Mouse (Mus musculus) spleen, postnatal 4 days (tissue): Measurements from ENCODE around the gene Dnah5.
"Not testable (repeated sequence)": the region's sequence is repeated elsewhere in the genome, so short reads cannot be mapped to it uniquely, and the experiment has no call there.

ENCODE experiments used
- DNase-seq, 2 experiments: peaks; one replicate each; pipeline ENCODE4 v3.0.0; 2022; ENCODE audit warnings: low spot score in 2 of 2

Gene Dnah5

DNA sequence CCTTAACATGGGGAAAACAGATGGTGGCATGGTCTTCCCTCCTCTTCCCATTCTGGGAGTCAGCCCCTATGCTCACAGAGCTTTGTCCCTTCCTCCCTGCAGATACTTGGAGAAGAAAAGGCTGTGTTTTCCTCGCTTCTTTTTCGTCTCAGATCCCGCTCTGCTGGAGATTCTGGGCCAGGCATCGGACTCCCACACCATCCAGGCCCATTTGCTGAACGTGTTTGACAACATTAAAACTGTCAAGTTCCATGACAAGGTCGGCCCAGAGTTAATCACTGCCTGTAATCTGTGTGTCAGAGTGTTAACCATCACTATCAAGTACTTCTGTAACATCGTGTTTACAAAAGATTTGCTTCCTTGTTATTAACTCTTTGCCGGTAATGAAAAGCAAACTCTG is 103.6 kb downstream of the Dnah5 start:
- no peak for DNase-seq

DNA sequence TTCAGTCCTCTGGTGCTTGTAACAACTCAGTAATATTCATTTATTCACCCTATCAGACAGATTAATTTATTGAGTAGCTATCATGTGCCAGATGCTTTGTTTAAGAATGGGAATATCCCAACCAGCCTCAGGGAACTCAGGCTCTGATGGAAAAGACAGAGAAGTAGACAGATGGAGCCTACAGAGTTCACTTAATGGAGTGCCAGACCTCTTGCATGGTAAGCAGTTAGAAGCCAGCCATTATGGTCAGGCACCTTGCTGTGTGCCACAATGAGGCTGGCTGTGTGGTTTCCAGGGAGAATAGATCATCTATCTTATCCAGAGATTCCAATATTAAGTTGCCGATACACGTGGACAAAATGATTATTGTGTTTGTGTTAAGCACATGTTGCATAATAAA is 104.3 kb downstream of the Dnah5 start:
- DNase-seq = no peak

DNA sequence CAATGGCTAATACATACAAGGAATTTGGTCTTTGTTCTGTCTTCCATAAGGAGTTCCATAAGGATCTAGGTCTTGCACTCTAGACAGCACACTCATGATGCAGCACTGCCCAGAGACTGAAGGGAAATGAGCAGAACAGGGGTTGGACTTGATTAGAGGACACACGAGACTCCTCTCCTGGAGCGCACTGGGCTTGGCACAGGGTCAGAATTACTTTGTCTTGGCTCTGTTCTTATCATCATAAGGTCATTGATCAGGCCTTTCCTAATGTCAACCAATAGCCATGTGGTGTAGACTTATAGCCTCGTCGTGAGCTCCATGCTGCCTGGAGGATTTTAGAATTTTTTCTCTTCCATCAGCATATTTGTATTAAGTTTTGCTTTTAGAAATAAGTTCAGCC is 107.0 kb downstream of the Dnah5 start:
- DNase-seq = no peak

DNA sequence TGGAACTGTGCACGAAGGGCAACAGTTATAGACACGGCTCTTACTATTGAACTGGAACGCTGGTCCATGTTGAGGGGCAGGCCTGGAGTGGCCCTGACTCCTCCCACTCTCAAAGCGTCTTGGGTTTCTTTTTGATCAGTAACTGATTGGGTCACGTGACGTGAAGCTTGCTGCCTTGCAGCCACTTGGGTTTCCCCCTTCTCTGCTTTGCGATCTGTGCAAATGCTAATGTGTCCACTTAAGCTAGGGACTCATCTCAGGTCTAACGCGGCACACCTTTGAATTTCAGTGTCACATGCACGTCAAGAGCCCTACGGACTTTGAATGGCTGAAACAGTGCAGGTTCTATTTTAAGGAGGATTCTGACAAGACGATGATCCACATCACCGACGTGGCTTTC is 109.9 kb downstream of the Dnah5 start:
- DNase-seq = no peak

DNA sequence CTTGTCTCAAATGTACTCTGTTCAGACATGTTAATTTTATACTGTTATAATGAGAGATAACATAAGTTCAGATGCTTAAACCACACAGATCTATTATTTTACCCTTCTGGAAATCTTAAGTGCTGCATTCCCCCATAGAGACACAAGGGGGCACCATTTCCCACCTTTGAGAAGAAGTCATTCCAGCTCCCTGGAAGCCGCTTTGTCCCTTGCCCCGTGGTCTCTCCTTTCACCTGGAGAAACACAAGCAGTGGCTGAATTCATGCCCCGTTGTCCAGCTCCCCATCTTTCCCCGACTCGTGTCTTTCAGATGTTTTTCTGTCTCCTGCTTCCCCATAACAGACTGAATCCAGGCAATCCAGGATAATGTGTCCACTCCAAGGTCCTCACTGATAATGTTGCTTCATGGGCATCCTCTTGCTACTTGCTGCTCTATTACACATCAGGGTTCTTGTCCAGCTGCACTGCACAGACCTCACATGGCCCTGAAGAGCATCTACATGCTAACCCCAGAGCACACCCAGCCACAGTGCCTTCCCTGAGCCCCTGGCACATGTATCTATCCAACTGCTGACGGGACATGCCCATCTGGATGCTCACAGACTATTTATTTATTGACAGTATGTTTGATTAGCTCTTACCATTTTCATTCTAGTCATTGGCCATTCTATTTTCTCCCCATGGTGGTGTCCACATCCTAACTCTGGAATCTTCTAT is 112.4 kb downstream of the Dnah5 start:
- no peak for DNase-seq

DNA sequence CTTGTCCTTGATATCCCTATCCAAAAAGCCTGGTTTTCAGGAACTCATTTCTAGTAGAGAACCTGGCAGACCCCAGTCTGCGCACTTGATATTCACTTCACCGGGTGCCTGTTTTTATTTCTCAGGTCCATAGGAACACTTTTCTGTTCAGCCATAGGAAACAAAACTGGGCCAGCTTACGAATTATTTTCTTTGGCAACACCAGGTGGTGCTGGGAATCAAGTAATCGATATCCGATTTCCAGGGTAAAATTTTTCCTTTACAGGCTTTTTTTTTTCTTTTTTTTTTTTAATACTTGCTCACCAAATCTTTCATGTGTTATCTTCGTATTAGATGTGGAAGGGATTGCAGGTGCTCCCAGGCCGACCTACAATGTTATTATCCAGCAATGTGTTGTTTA is 119.0 kb downstream of the Dnah5 start:
- DNase-seq = peak in 1 of 2 experiments; percentile 34

DNA sequence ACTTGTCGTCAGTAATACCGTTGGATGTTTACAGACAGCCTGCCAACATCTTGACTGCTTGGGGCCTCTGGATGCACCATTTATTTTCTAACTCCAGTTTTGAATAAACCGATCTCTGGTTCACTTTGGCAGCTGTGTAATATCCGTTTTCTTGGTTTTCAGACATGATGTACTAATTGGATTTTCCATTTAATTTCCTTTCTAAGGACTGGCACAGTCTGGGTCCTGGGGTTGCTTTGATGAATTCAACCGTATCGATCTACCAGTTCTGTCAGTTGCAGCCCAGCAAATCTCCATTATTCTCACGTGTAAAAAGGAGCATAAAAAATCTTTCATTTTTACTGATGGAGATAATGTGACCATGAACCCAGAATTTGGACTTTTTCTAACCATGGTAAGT is 123.4 kb downstream of the Dnah5 start:
- no peak for DNase-seq

DNA sequence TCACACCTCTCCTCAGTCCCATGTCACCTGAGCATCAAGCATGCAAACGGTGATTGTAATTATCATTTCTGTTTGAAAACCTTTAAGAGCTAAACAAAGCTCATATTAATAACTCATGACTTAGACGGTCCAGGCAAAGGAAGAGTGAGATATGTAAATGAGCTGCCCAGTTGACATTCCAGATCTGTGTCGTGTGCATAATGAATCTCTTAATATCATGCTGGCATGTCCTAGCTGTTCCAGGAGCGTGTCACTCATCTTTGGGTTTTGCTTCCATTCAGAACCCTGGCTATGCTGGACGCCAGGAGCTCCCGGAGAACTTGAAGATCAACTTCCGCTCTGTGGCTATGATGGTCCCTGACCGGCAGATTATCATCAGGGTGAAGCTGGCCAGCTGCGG is 123.9 kb downstream of the Dnah5 start:
- peak in 1 of 2 experiments; percentile 47 for DNase-seq

DNA sequence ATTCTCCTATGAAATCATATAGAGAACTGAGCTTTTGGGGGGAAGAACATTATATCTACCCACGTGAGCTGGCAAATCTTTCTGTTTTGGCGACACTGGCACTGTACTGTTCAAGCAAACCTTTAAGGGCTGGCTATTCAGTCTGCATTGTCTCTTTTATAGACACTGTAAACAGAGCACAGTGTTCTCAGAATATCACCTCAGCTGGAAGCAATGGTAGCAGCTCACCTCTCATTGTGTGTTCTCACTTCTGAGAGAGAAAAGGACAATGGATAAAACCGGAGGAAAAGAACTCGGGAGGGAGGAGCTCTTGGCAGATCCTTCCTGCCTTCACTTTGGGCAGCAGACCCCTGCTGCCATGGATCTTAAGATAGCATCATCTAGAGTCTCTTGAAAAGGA is 137.6 kb downstream of the Dnah5 start:
- DNase-seq = no peak

DNA sequence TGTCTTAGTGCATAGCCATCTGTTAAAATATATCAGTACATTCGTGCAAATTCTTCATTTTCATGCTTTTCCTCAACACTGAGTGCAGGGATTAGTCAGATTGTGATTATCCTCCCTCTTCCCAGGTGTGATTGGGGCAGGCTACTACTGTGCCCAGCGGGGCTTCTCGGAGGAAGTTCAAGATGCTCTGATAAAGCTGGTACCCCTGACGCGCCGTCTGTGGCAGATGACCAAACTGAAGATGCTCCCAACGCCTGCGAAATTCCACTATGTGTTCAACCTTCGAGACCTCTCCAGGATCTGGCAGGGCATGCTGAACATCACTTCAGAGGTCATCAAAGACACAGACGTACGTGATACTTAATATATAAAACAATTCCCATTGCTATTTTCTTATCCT is 164.0 kb downstream of the Dnah5 start:
- DNase-seq = no peak

DNA sequence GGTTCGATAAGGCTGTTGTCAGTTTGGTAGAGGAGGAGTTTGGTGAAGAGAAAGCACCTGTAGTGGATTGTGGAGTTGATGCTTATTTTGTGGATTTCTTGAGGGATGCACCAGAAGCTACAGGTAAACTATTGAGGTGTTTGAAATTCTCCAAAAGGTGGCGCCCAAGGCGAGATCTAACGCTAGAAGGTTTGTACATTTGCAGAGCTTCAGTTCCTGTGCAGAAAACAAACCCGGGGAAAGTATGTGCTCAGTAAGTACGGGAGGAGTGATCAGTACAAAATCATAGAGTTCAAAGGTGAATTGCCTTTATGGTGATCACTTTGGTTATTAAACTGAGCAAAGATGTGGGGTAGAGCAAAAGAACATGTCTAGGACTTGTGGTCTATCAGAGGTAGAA is 166.9 kb downstream of the Dnah5 start:
- DNase-seq = no peak

DNA sequence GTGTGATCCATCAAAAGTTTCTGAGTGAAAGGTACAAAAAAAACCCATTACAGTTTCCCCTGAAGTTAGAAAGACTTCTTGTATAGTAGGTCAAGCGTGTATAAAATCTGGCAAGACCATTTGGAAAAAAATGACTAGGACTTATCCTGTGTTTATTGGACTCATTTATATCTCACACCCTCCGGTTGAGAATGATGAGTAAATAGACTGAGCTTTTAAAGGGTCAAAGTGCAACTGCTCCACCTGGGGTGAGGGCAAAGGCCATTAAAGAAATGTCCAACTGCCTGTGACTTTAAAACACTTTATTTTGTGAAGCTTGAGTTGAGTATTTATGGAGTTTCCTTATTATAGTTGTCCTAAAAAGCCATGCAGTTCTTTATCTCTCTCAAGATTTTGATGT is 168.0 kb downstream of the Dnah5 start:
- DNase-seq = no peak

DNA sequence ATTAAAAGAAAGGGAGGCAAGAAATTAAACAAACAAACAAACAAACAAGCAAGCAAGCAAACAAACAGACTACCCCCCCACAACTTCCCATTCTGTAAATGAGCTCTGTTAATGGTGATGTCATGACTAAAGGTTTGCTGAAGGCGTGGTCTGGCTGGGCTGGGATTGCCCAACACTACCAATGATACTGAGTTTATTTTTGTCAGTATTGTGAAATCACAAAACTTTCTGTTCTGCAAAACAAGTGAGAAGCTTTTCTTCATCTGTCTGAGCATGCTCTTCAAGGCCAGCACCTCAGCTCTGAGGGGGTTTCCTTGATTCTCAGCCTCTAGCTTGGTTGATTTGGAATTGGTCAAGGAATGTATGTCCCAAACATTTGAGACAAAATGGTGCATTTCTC is 170.8 kb downstream of the Dnah5 start:
- no peak for DNase-seq

DNA sequence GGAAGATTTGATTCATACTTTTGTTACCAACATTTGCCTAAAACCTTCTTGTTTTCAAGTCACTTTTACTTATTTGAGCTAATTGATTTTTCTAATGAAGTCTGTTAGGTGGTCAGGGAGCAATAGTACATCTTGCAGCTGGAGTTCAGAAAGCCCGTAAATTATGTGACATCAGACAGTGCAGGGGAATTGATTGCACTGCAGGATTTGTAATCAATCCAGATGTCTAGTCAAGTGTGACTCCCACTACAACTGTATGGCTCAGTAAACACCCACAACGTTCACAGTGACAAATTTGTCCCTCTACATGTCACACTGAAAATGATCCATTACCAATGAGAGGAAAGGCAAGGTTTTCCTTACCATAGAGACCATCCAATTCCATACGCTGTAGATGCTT is 177.4 kb downstream of the Dnah5 start:
- DNase-seq = no peak

DNA sequence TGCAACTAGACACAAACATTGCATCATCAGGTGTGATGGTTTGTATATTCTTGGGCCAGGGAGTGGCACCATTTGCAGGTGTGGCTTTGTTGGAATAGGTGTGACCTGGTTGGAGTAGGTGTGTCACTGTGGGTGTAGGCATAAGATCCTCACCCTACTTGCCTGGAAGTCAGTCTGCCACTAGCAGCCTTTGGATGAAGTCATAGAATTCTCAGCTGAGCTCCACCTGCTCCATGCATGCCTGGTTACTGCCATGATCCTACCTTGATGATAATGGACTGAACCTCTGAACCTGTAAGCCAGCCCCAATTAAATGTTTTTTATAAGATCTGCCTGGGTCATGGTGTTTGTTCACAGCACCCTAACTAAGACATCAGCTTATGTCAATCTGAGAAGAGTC is 190.2 kb downstream of the Dnah5 start:
- DNase-seq = not testable (repeated sequence)

DNA sequence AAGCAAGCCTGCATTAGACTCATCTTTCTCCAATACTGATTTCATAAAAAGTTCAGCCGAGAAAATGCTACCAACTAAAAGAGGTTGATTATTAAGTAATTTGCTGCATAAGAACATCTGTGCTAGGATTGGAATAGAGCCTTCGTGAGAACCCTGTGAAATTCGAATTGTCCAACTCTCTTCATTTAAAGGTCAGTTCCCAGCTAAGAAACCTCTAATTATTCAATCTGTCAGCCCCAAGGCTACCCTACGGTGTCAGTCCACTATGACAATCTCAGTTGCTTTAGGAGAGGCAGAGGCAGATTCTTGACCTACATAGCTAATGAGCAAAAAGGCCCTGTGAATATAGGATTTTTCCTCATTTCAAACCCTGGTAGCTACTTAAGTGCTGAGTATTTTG is 191.9 kb downstream of the Dnah5 start:
- DNase-seq = no peak

DNA sequence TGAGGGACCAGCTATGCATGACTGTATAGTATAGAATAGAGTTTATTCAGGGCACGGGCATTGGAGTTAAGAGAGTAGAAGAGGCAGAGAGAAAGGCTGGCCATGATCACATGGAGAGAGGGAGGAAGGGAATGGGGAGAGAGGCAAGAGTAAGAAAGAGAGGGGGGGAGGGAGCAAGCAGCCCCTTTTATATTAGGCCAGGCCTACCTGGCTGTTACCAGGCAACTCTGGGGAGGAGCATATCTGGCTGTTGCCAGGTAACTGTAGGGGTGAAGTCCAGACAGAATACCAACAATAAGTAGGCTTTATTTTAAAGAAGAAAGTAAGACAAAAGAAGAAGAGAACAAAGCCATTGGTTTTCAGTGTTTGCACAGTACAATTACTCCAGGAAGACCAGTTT is 194.9 kb downstream of the Dnah5 start:
- DNase-seq = no peak

DNA sequence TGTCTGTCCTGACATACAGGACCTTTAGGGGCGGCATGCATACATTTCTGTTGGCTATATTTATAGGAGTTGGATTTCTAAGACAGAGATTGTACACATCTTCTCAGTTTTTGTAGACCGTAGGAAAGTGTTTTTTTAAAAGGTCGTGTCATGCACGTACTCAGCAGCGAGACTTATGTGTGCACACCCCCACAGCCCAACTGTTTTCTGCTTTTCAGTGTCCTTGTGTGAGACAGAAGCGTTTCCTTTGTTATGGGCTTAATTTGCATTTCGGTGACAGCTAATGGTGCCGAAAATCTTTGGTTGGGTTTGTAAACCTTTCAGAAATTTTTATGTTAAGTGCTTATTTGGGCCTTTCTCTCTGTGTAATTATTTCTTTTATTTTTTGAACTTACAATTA is 195.7 kb downstream of the Dnah5 start:
- DNase-seq = no peak

DNA sequence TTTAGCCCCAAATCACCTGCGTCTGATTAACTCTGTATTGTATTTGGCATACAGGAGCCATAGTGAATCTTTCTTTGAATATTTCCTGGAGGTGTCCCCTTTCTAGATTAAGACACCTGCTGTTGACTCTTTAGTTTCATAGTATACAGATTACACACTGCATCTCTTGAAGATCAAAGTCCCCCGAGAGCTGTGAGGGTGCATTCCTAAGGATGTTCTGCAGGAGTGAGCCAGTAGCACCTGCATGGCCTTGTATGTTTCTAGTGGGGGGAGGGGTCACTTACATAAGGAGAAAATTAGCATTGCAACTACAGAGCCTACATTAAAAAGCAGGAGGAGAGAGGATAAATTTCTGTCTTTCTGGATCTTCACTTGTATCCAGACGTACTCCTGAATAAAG is 201.1 kb downstream of the Dnah5 start:
- no peak for DNase-seq

DNA sequence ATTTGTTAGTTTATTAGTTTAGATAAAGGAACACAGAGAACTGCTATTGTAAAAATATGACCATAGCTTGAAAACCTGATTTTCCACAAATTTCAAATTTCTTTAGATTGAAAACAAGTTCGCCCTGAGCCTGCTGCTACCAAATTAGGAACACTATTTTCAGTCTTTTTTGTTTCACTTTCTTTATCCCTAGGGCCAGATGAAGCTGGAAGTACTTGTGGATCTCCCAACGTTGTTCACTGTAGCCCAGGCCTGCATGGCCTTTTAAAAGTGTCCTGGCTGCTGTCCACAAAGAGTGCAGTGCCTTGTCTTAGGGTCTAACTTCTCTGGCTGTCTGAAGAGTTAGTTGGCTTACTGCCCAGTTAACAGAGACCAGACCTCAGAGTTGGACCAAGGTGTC is 201.6 kb downstream of the Dnah5 start:
- DNase-seq = no peak

DNA sequence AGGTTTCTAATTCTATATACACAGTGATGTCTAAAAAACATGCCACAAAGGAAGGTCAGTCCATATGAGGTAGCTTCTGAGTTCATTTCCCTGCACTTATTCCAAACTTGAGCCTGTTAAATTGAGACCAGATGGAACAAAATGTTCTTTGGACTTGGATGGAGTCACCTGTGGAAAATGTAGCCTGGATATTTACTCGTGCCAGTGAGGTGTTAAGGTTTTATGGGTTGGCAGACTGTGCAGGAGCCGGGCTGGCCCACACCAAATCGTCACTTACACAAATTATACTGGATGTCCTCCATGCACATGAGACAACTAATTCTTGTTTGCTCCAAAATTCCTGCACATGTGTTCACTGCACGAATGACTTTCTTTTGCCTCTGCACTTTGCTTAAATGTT is 236.2 kb downstream of the Dnah5 start:
- no peak for DNase-seq

DNA sequence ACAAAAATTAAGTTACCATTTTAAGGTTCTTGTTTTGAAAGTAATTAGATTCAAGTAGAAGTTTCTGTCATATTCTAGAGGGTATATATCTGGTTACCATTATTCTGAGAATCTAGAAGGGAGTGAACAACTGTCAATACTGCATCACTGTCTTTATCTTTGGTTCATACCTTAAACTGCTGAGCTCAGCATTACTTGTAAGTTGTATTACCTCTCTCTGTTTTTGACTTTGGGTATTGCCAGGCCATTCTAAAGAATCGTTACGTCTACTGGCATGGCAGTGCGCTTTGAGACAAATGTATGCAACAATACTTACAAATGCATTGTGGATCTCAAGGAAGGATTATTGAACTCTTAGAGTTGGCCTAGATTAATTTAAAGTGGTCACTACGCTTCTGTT is 240.9 kb downstream of the Dnah5 start:
- no peak for DNase-seq

DNA sequence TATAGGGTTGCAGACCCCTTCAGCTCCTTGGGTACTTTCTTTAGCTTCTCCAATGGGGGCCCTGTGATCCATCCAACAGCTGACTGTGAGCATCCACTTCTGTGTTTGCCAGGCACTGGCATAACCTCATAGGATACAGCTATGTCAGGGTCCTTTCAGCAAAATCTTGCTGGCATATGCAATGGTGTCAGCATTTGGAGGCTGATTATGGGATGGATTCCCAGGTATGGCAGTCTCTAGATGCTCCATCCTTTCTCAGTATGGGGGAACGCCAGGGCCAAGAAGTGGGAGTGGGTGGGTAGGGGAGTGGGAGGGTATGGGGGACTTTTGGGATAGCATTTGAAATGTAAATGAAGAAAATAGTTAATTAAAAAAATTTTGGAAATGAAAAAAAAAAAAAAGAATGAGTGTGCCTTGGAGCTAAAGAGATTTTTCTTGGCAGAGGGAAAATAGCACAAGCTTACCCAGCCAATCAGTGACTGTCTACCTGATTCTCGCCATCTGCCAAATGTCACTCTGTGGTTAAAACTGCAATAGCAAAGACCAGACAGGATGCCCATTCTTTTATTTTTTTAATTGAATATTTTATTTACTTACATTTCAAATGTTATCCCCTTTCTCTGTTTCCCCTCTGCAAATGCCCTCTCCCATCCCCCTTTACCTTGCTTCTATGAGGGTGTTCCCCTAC is 257.7 kb downstream of the Dnah5 start:
- not testable (repeated sequence) for DNase-seq
